Mouse (Mus musculus): ENCODE data around the gene Erc2.

Gene Erc2

DNA sequence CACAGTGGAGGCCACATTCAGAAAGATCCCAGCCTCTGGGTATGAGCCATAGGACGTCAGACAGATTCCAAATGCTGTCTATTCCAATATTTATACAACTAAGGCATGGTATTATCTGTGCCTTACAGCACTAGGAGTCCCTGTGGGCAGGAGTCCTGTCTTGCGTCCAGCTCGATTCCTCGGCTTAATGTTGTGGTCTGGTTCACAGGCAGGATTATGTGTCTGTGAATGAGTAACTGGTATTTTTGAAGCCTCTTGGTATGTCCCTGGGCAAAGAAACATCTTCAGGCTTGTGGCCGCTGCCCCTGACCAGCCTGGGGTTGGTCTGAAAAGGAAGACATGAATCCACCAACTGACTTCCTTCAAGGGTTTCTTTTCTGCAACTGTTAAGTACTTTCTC, 153.1 kb downstream of the Erc2 start:
- no peak for DNase-seq (ENCODE audit: low spot score in 2 of 2)

- DNase-seq (ENCODE audit: low spot score in 2 of 2) = no peak
Measured at GRCm38 (mm10) chr14:27778503-27778902, 156.3 kb downstream of the Erc2 start.

- DNase-seq (ENCODE audit: low spot score in 2 of 2) = no peak
Measured at GRCm38 (mm10) chr14:27778982-27779701, 156.9 kb downstream of the Erc2 start.

- no peak for DNase-seq (ENCODE audit: low spot score in 2 of 2)
Measured at GRCm38 (mm10) chr14:27781221-27781620, 159.0 kb downstream of the Erc2 start.

- no peak for DNase-seq (ENCODE audit: low spot score in 2 of 2)
Measured at GRCm38 (mm10) chr14:27784826-27785225, 162.6 kb downstream of the Erc2 start.

DNA sequence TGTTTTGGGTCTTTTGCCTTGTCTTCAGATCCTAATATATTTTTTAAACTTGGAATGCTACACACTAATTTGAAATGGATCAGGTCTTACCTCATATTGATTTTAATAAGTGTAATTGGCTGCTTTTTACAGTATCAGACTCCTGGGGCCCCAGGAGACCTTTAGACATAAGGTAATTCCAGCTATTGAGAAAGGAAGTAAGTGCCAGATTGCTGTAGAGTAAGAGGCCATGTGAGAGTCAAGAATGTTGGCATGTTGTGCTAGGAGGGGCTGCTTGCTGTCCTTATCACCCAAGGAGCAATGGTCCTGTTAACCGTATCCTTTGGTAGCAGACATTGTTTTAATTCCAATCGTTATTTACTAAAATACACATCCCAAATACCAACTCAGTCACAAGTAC, 163.3 kb downstream of the Erc2 start:
- DNase-seq (ENCODE audit: low spot score in 2 of 2) = no peak

- no peak for DNase-seq (ENCODE audit: low spot score in 2 of 2)
Measured at GRCm38 (mm10) chr14:27789066-27789898, 167.1 kb downstream of the Erc2 start.

DNA sequence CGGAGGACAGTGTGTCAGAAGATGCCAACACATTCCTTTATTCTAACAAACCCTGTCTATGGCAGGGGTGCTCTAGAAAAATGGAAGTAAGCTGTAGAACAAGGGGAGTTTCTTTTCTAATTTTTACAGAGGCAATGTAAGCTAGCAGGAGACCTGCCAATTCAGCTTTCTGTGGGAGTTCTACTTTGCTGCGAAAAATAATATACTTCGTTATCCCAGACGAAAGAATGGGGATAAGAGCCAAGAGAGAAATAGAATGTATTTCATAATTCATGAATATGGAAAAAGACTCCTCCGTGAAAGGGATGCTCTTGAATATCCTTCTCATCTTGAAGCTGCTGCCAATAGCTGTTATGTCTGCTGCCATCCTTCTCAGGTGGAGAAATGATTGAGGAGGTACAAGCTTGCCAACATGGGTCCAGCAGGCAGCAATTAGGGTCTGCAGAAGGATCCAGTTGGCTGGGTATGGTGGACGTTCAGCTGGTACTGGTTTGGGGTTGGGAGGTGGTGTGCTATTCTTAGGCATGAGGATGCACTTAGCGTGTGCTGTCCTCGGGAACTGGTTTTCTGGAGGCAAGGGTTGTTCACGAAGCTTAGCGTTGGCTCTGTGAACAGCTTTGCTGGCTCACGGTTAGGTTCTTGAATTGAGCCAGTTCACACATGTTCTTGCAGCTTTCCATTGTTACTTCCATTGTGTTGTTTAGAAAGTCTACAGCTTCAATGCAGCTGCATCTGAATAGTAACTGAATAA, 176.1 kb downstream of the Erc2 start:
- DNase-seq (ENCODE audit: low spot score in 2 of 2) = no peak

GRCm38 (mm10) chr14:27800766-27801165, 178.5 kb downstream of the Erc2 start:
- DNase-seq (ENCODE audit: low spot score in 2 of 2) = no peak

GRCm38 (mm10) chr14:27803961-27804360, 181.7 kb downstream of the Erc2 start:
- no peak for DNase-seq (ENCODE audit: low spot score in 2 of 2)

GRCm38 (mm10) chr14:27805064-27805463, 182.8 kb downstream of the Erc2 start:
- no peak for DNase-seq (ENCODE audit: low spot score in 2 of 2)

- DNase-seq (ENCODE audit: low spot score in 2 of 2) = peak; percentile 6 to 44
Measured at GRCm38 (mm10) chr14:27808080-27808479, 185.9 kb downstream of the Erc2 start.

DNA sequence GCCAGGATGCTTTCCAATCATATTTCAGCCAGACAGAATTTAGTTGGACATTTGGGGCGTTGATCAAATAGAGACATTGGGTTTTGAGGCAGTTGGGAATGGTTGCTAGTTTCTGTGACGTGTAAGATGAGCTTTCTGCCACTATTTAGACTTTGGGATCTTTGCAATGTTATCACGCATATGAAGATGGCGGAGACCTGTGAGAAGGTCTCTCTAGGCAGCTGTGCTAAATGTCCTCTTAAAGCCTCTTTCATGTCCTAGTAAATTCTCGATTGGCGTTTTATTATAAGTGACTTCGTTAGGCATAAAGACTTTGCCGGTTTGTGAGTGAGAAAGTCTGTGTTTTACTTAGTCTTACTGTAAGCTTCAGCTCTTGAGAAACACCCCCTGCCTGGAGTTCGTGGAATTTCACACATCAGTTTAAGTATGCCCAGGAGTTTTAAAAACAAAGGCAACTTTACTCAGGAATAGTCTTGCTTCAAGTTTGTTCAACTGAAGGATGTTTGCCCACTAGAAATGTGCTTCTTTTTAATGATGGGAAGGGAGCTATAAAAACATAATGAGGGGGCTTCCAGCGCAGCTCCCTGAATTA, 186.4 kb downstream of the Erc2 start:
- DNase-seq (ENCODE audit: low spot score in 2 of 2) = no peak

GRCm38 (mm10) chr14:27810790-27811189, 188.6 kb downstream of the Erc2 start:
- no peak for DNase-seq (ENCODE audit: low spot score in 2 of 2)

DNA sequence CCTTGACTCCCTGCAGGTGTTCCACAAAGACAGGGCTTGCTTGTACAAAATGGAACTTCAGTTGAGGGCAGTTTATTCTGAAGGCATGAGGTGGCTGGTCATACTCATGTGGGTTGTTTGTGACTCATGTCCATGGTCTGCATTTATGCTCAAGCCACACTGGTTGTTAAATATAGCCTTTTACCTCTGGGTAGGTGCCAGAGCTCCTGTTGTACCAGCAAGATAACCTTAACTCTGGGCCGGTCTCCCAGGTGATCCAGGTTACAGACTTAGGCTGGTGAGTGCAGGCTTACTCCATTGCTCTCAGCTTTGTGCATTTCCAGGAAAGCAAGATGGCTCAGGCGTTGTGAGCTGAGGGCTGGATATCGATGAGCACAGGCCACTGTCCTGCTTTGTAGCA, 189.4 kb downstream of the Erc2 start:
- no peak for DNase-seq (ENCODE audit: low spot score in 2 of 2)

DNA sequence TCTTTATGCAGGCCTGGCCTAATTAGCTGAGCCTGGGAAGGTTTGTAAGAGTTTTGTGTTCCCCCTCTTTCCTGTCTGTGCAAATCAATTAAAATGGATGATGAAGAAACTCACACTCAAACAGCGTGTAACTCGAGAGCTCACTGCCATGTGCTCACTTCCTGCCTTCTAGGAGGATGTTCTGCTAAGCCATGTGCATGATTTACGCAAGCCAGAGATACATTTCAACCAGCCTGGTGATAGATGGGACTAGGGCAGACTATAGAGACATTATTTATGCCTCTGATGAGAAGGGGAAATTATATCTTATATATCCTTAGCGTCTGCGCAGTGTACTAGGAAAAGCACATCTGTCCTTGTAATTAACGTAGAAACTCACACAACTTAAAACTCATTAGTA, 193.5 kb downstream of the Erc2 start:
- no peak for DNase-seq (ENCODE audit: low spot score in 2 of 2)

- no peak for DNase-seq (ENCODE audit: low spot score in 2 of 2)
Measured at GRCm38 (mm10) chr14:27818986-27819385, 196.8 kb downstream of the Erc2 start.

DNA sequence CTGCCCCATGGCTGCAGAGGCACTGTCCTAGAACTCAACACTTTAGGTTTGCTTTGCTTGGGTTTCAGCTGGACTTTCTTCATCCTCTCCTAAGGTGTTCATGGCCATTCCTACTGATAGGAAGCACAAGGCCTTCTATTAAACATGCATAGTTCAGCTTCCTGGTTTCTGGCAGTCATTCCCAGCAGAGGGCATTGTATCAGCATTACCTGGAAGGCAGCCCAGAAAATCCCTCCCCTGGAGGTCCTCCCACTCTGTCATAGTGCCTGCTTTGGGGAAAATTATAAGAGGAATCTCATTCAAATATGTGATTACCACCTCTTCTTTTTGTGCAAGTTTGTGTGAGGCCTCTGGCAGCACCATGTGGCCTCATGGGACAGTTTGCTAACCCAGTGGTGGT, 199.6 kb downstream of the Erc2 start:
- DNase-seq (ENCODE audit: low spot score in 2 of 2) = no peak

DNA sequence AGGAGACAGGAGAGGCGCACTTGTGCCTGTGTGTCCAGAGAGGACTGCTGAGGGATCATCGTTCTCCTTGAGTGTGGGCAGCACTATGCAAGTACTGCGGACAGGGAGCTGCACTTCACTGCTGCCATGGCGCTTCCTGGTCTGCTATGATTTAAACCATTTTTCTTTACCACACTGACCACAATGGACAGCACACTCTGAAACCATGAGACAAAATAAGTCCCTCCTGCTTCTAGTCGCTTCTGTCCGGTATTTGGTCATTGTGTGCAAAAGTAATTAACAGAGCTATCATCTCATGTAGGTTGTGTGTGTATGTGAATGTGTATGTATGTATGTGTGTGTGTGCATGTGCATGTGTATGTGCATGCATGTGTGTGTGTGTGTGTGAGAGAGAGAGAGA, 200.3 kb downstream of the Erc2 start:
- no peak for DNase-seq (ENCODE audit: low spot score in 2 of 2)

GRCm38 (mm10) chr14:27823048-27823447, 200.8 kb downstream of the Erc2 start:
- DNase-seq (ENCODE audit: low spot score in 2 of 2) = no peak

DNA sequence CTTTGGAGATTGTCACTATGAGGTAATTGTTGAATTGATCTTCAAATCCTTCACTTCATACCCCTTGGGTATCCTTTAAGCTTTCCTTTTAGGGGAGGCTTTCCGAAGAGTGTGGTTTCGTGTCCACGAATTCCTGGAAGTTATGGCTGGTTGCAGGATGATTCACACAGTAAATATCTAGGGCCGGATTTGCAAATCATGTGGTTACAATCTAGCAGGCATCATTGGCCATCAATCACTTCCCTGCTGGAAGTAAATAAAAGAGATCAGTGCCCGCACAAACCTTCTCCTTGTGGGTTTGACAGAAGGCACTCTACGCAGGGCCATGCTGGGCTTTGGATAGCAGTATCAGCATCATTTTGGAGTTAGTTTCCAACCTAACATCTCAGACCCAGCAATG, 201.7 kb downstream of the Erc2 start:
- DNase-seq (ENCODE audit: low spot score in 2 of 2) = no peak

- no peak for DNase-seq (ENCODE audit: low spot score in 2 of 2)
Measured at GRCm38 (mm10) chr14:27826829-27827228, 204.6 kb downstream of the Erc2 start.
